Mouse (Mus musculus) neural tube, embryonic 13.5 days (tissue): ENCODE results near the gene Dcun1d4. TPM values are rescaled to one million over a fixed set of nuclear protein-coding genes. Genes with fewer than 3 reads are reported as not detected.

Source experiments
- ATAC-seq: fragments of 200-750 bp; cut with Nextera tagmentation; 2 replicates; pipeline ENCODE4 v1.8.0; 2017; ENCODE audit warnings: low read depth, mild to moderate bottlenecking, moderate TSS enrichment, moderate library complexity
- H3K27ac ChIP-seq: fragments of 300-500 bp; sonication (generic); replicated peaks from 2 replicates; pipeline ENCODE4 v1.5.1; 2015; ENCODE audit warnings: moderate library complexity, mild to moderate bottlenecking, inconsistent platforms
- H3K27me3 ChIP-seq: fragments of 300-500 bp; sonication (generic); 2 replicates; pipeline ENCODE4 v1.6.1; 2015; ENCODE audit warnings: mild to moderate bottlenecking, inconsistent platforms
- H3K36me3 ChIP-seq: fragments of 300-500 bp; sonication (generic); 2 replicates; pipeline ENCODE4 v1.6.1; 2015; ENCODE audit warnings: mild to moderate bottlenecking, inconsistent platforms
- H3K4me1 ChIP-seq: fragments of 300-500 bp; sonication (generic); replicated peaks from 2 replicates; pipeline ENCODE4 v1.6.1; 2015; ENCODE audit warnings: inconsistent platforms
- H3K4me2 ChIP-seq: fragments of 300-500 bp; sonication (generic); 2 replicates; pipeline ENCODE4 v1.6.1; 2015; ENCODE audit warnings: inconsistent platforms, mild to moderate bottlenecking, moderate library complexity
- H3K4me3 ChIP-seq: fragments of 300-500 bp; sonication (generic); 2 replicates; pipeline ENCODE4 v1.5.1; 2015; ENCODE audit warnings: mild to moderate bottlenecking, inconsistent platforms
- H3K9ac ChIP-seq: fragments of 300-500 bp; sonication (generic); 2 replicates; pipeline ENCODE4 v1.6.1; 2015; ENCODE audit warnings: moderate library complexity, mild to moderate bottlenecking, inconsistent platforms
- H3K9me3 ChIP-seq: fragments of 300-500 bp; sonication (generic); 2 replicates; pipeline ENCODE4 v1.6.1; 2016; ENCODE audit warnings: inconsistent platforms
- WGBS: fragments of 180-500 bp; shearing (Covaris S2); methylation state at CpG from one replicate; pipeline ENCODE4 v1.1.7; 2015; 5-methylcytosine and 5-hydroxymethylcytosine counted together
- polyA plus RNA-seq: library from polyadenylated mRNA; unstranded; fragments of >200 nt; fragmentation: Nextera tagmentation; extraction: Ambion mirVana; gene quantifications from 2 replicates; pipeline ENCODE4 v1.2.1, GENCODE M21; 2015

Dcun1d4 gene
- polyA plus RNA-seq, 1 experiment from 2014 or later, result 49.7 TPM

- H3K36me3 ChIP-seq, result peaks cover 49% of the 10 kb centered on the region
- no peak overlapping the region for H3K4me2 ChIP-seq
- no peaks in the 10 kb centered on the region for H3K27me3 ChIP-seq
- 85% methylated on average over 8 of the region's 8 CpGs for WGBS
- no peak overlapping the region for H3K9ac ChIP-seq
- peaks cover 22% of the 10 kb centered on the region for H3K4me1 ChIP-seq
- no peaks in the 10 kb centered on the region for H3K9me3 ChIP-seq
- ATAC-seq, result no peak
- no peak overlapping the region for H3K4me3 ChIP-seq
- no peak overlapping the region for H3K27ac ChIP-seq
Measured at GRCm38 (mm10) chr5:73555096-73555852, 74.5 kb downstream of the Dcun1d4 start.

- Histone ChIP-seq H3K9me3 (no peaks in the 10 kb centered on the region), H3K4me2 (no peak overlapping the region), H3K4me1 (peaks cover 22% of the 10 kb centered on the region), H3K27ac (no peak overlapping the region), H3K27me3 (no peaks in the 10 kb centered on the region), H3K4me3 (no peak overlapping the region), H3K9ac (no peak overlapping the region), H3K36me3 (peaks cover 57% of the 10 kb centered on the region)
- 75% methylated on average over 12 of the region's 12 CpGs for WGBS
- ATAC-seq, result no peak
Measured at GRCm38 (mm10) chr5:73556733-73557425, 76.1 kb downstream of the Dcun1d4 start.

- WGBS, result 95% methylated on average over 6 of the region's 6 CpGs
- Histone ChIP-seq H3K4me1 (peaks cover 22% of the 10 kb centered on the region), H3K9me3 (no peaks in the 10 kb centered on the region), H3K4me3 (no peak overlapping the region), H3K27me3 (no peaks in the 10 kb centered on the region), H3K36me3 (peaks cover 47% of the 10 kb centered on the region), H3K27ac (no peak overlapping the region), H3K4me2 (no peak overlapping the region), H3K9ac (no peak overlapping the region)
- ATAC-seq, result no peak
Measured at GRCm38 (mm10) chr5:73558756-73559155, 78.0 kb downstream of the Dcun1d4 start.

- H3K27ac ChIP-seq, result no peak overlapping the region
- no peak overlapping the region for H3K4me3 ChIP-seq
- no peak overlapping the region for H3K9ac ChIP-seq
- peaks cover 21% of the 10 kb centered on the region for H3K36me3 ChIP-seq
- no peaks in the 10 kb centered on the region for H3K27me3 ChIP-seq
- H3K4me1 ChIP-seq, result no peaks in the 10 kb centered on the region
- no peaks in the 10 kb centered on the region for H3K9me3 ChIP-seq
- WGBS, result 94% methylated on average over 6 of the region's 6 CpGs
- ATAC-seq, result no peak
- H3K4me2 ChIP-seq, result no peak overlapping the region
Measured at GRCm38 (mm10) chr5:73564038-73564437, 83.2 kb downstream of the Dcun1d4 start.

- Histone ChIP-seq H3K4me3 (no peak overlapping the region), H3K9ac (no peak overlapping the region), H3K4me2 (no peak overlapping the region), H3K36me3 (peaks cover 9% of the 10 kb centered on the region), H3K27ac (no peak overlapping the region), H3K4me1 (no peaks in the 10 kb centered on the region), H3K9me3 (no peaks in the 10 kb centered on the region), H3K27me3 (no peaks in the 10 kb centered on the region)
- WGBS, result 85% methylated on average over 5 of the region's 5 CpGs
- ATAC-seq, result no peak
Measured at GRCm38 (mm10) chr5:73566119-73566518, 85.3 kb downstream of the Dcun1d4 start.

- Histone ChIP-seq H3K4me3 (no peak overlapping the region), H3K9ac (no peak overlapping the region), H3K36me3 (peaks cover 3% of the 10 kb centered on the region), H3K27ac (no peak overlapping the region), H3K4me2 (no peak overlapping the region), H3K27me3 (no peaks in the 10 kb centered on the region), H3K4me1 (no peaks in the 10 kb centered on the region), H3K9me3 (no peaks in the 10 kb centered on the region)
- no peak for ATAC-seq
- WGBS, result 83% methylated on average over 4 of the region's 4 CpGs
Measured at GRCm38 (mm10) chr5:73566892-73567291, 86.1 kb downstream of the Dcun1d4 start.

GRCm38 (mm10) chr5:73569181-73569580 is 88.4 kb downstream of the Dcun1d4 start:
- Histone ChIP-seq H3K36me3 (no peaks in the 10 kb centered on the region), H3K27me3 (no peaks in the 10 kb centered on the region), H3K4me2 (no peak overlapping the region), H3K27ac (no peak overlapping the region), H3K9ac (no peak overlapping the region), H3K4me3 (no peak overlapping the region), H3K9me3 (no peaks in the 10 kb centered on the region), H3K4me1 (no peaks in the 10 kb centered on the region)
- no peak for ATAC-seq
- WGBS, result 86% methylated on average over 5 of the region's 5 CpGs

GRCm38 (mm10) chr5:73571395-73572156 is 90.8 kb downstream of the Dcun1d4 start:
- H3K4me1 ChIP-seq, result peaks cover under 1% of the 10 kb centered on the region; the same call in 1 of the 2 replicates
- no peak overlapping the region for H3K4me2 ChIP-seq
- no peak overlapping the region for H3K9ac ChIP-seq
- no peaks in the 10 kb centered on the region for H3K9me3 ChIP-seq
- H3K27me3 ChIP-seq, result no peaks in the 10 kb centered on the region
- WGBS, result 82% methylated on average over 6 of the region's 6 CpGs
- H3K4me3 ChIP-seq, result no peak overlapping the region
- H3K27ac ChIP-seq, result no peak overlapping the region
- no peaks in the 10 kb centered on the region for H3K36me3 ChIP-seq
- ATAC-seq, result no peak

- H3K9ac ChIP-seq, result no peak overlapping the region
- H3K4me2 ChIP-seq, result no peak overlapping the region
- WGBS, result 81% methylated on average over 2 of the region's 2 CpGs
- H3K4me3 ChIP-seq, result no peak overlapping the region
- H3K27ac ChIP-seq, result no peak overlapping the region
- no peaks in the 10 kb centered on the region for H3K36me3 ChIP-seq
- H3K27me3 ChIP-seq, result no peaks in the 10 kb centered on the region
- no peaks in the 10 kb centered on the region for H3K9me3 ChIP-seq
- ATAC-seq, result no peak
- H3K4me1 ChIP-seq, result peaks cover 3% of the 10 kb centered on the region; the same call in 1 of the 2 replicates
Measured at GRCm38 (mm10) chr5:73572846-73573245, 92.0 kb downstream of the Dcun1d4 start.

GRCm38 (mm10) chr5:73573789-73574188 is 93.0 kb downstream of the Dcun1d4 start:
- Histone ChIP-seq H3K4me3 (no peak overlapping the region), H3K9ac (no peak overlapping the region), H3K4me1 (peaks cover 3% of the 10 kb centered on the region; the same call in 1 of the 2 replicates), H3K9me3 (no peaks in the 10 kb centered on the region), H3K36me3 (no peaks in the 10 kb centered on the region), H3K27ac (no peak overlapping the region), H3K4me2 (no peak overlapping the region), H3K27me3 (no peaks in the 10 kb centered on the region)
- ATAC-seq, result no peak
- WGBS, result 81% methylated on average over 7 of the region's 7 CpGs

- H3K9ac ChIP-seq, result no peak overlapping the region
- no peaks in the 10 kb centered on the region for H3K9me3 ChIP-seq
- no peaks in the 10 kb centered on the region for H3K36me3 ChIP-seq
- H3K27me3 ChIP-seq, result no peaks in the 10 kb centered on the region
- H3K4me3 ChIP-seq, result no peak overlapping the region
- no peak overlapping the region for H3K27ac ChIP-seq
- ATAC-seq, result no peak
- no peak overlapping the region for H3K4me2 ChIP-seq
- H3K4me1 ChIP-seq, result peaks cover 3% of the 10 kb centered on the region; the same call in 1 of the 2 replicates
- WGBS, result 81% methylated on average over 4 of the region's 4 CpGs
Measured at GRCm38 (mm10) chr5:73574616-73575015, 93.8 kb downstream of the Dcun1d4 start.

- Histone ChIP-seq H3K4me1 (peaks cover 3% of the 10 kb centered on the region; the same call in 1 of the 2 replicates), H3K27me3 (no peaks in the 10 kb centered on the region), H3K4me3 (no peak overlapping the region), H3K9ac (no peak overlapping the region), H3K4me2 (no peak overlapping the region), H3K36me3 (no peaks in the 10 kb centered on the region), H3K27ac (no peak overlapping the region), H3K9me3 (no peaks in the 10 kb centered on the region)
- WGBS, result 71% methylated on average over 7 of the region's 7 CpGs
- no peak for ATAC-seq
Measured at GRCm38 (mm10) chr5:73576708-73577107, 95.9 kb downstream of the Dcun1d4 start.
